Mouse (Mus musculus) limb, embryonic 13.5 days (tissue): ENCODE measurements around the gene Hsd3b5. TPM values are rescaled to one million over a fixed set of nuclear protein-coding genes. Genes with fewer than 3 reads are reported as not detected.
"Not testable (repeated sequence)": the region's sequence is repeated elsewhere in the genome, so short reads cannot be mapped to it uniquely, and the experiment has no call there.

ENCODE experiments used
- ATAC-seq: fragments of 200-750 bp; cut with Nextera tagmentation; 2 replicates; pipeline ENCODE4 v1.8.0; 2017; ENCODE audit warnings: low read depth, moderate number of reproducible peaks, moderate TSS enrichment; ENCODE audit not compliant: low FRiP score
- H3K27ac ChIP-seq: fragments of 300-500 bp; sonication (generic); 2 replicates; pipeline ENCODE4 v1.5.1; 2015; ENCODE audit warnings: inconsistent platforms, mild to moderate bottlenecking, moderate library complexity
- H3K27me3 ChIP-seq: fragments of 300-500 bp; sonication (generic); 2 replicates; pipeline ENCODE4 v1.6.1; 2015; ENCODE audit warnings: mild to moderate bottlenecking, inconsistent platforms
- H3K36me3 ChIP-seq: fragments of 300-500 bp; sonication (generic); 2 replicates; pipeline ENCODE4 v1.6.1; 2015; ENCODE audit warnings: inconsistent platforms, mild to moderate bottlenecking, moderate library complexity
- H3K4me1 ChIP-seq: fragments of 300-500 bp; sonication (generic); 2 replicates; pipeline ENCODE4 v1.6.1; 2015; ENCODE audit warnings: inconsistent platforms
- H3K4me2 ChIP-seq: fragments of 300-500 bp; sonication (generic); replicated peaks from 2 replicates; pipeline ENCODE4 v1.6.1; 2015; ENCODE audit warnings: inconsistent platforms, mild to moderate bottlenecking, moderate library complexity
- H3K4me3 ChIP-seq: fragments of 300-500 bp; sonication (generic); 2 replicates; pipeline ENCODE4 v1.5.1; 2015; ENCODE audit warnings: moderate library complexity, mild to moderate bottlenecking, inconsistent platforms
- H3K9ac ChIP-seq: fragments of 300-500 bp; sonication (generic); 2 replicates; pipeline ENCODE4 v1.6.1; 2015; ENCODE audit warnings: mild to moderate bottlenecking, inconsistent platforms
- H3K9me3 ChIP-seq: fragments of 300-500 bp; sonication (generic); 2 replicates; pipeline ENCODE4 v1.6.1; 2016; ENCODE audit warnings: inconsistent platforms
- WGBS: fragments of 180-500 bp; shearing (Covaris S2); methylation state at CpG from one replicate; pipeline ENCODE4 v1.1.7; 2015; 5-methylcytosine and 5-hydroxymethylcytosine counted together
- polyA plus RNA-seq: library from polyadenylated mRNA; unstranded; fragments of >200 nt; fragmentation: Nextera tagmentation; extraction: Ambion mirVana; gene quantifications from 2 replicates; pipeline ENCODE4 v1.2.1, GENCODE M21; 2015

Gene Hsd3b5
- not detected in 2 replicates for polyA plus RNA-seq

DNA sequence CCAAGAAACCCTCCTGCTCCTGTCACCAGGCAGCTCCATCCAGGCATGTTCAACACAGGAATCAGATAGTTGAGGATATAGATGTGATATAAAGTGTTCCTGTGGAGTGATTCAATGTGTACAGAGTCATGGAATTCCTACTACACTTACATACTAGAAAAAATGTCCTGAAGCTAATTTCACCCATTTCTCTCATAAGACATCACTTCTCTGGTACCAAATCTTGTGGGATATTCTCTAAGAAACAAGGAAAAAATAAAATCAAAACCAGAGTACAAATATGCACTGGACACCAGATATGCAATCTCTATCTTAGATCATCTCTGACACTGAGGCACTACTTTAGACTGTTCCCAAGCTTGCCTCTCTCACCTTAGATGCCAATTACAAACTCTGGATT lies at the start of gene Hsd3b5:
Gene Hsd3b5 (minus strand): TSS at position 101 of the 400 bp plus-strand sequence.
- H3K27ac ChIP-seq, result no peak within 1 kb of the TSS
- no peaks in the 10 kb centered on the region for H3K4me1 ChIP-seq
- no peaks in the 10 kb centered on the region for H3K9me3 ChIP-seq
- no peaks in the 10 kb centered on the region for H3K36me3 ChIP-seq
- no peak within 1 kb of the TSS for H3K9ac ChIP-seq
- no peak within 1 kb of the TSS for H3K4me3 ChIP-seq
- H3K27me3 ChIP-seq, result no peaks in the 10 kb centered on the region
- ATAC-seq, result no peak
- H3K4me2 ChIP-seq, result no peak within 1 kb of the TSS

GRCm38 (mm10) chr3:98635145-98635544 lies 5.1 kb upstream of the Hsd3b5 start:
- H3K9me3 ChIP-seq, result no peaks in the 10 kb centered on the region
- no peaks in the 10 kb centered on the region for H3K4me1 ChIP-seq
- no peak overlapping the region for H3K4me2 ChIP-seq
- H3K27me3 ChIP-seq, result no peaks in the 10 kb centered on the region
- H3K36me3 ChIP-seq, result no peaks in the 10 kb centered on the region
- H3K4me3 ChIP-seq, result no peak overlapping the region
- no peak overlapping the region for H3K9ac ChIP-seq
- no peak overlapping the region for H3K27ac ChIP-seq
- 87% methylated on average over 1 of the region's 1 CpGs for WGBS
- ATAC-seq, result no peak

DNA sequence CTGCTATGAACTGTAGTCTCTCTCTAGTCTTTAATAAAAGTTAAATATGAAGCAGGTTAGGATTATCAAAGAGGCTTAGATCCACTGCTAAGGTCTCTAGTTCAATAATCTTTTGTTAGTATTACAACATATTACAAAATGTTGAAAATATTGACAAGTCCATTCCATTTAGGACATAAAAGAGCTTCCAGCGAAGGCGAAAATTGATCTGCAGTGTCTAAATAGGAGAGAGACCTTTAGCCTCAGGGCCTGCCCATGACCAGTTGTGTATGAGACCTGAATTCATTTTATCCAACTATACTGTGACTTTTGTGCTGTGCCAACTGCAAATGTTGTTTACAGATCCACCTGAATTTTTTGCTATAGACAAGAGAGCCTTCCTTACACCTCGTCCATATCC lies 419 bp downstream of the Hsd3b5 start:
- Histone ChIP-seq H3K27ac (no peak overlapping the region), H3K4me1 (no peaks in the 10 kb centered on the region), H3K36me3 (no peaks in the 10 kb centered on the region), H3K27me3 (no peaks in the 10 kb centered on the region), H3K4me3 (no peak overlapping the region), H3K4me2 (no peak overlapping the region), H3K9me3 (no peaks in the 10 kb centered on the region), H3K9ac (no peak overlapping the region)
- no peak for ATAC-seq
- 90% methylated on average over 3 of the region's 3 CpGs for WGBS

- H3K9ac ChIP-seq, H3K27me3 ChIP-seq, H3K9me3 ChIP-seq, H3K4me1 ChIP-seq, H3K27ac ChIP-seq, H3K36me3 ChIP-seq, H3K4me2 ChIP-seq, ATAC-seq, H3K4me3 ChIP-seq: not testable (repeated sequence)
- 73% methylated on average over 1 of the region's 1 CpGs for WGBS
Measured at GRCm38 (mm10) chr3:98616786-98617185, 13.3 kb downstream of the Hsd3b5 start.

DNA sequence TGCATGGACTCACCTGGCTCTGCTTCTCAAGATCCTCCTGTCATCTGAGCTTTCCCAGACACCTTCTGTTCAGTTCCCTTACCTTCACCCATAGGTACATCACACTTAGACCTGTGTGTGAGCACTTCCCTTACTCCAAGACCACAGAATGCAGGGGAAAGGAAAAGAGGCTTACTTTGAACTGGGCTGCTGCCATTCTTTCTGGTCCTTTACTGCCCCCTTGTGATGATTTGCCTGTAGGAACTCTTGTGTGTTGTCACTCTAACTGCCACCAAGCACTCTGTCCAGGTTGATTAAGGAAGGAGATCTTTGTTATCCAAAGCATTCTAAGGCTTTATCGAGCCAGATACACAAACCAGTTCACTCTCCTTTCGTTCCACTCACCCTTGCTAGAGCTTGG lies 13.8 kb downstream of the Hsd3b5 start:
- WGBS, result 18% methylated on average over 2 of the region's 2 CpGs
- not testable (repeated sequence) for H3K27me3 ChIP-seq, ATAC-seq, H3K36me3 ChIP-seq, H3K27ac ChIP-seq, H3K4me3 ChIP-seq, H3K4me2 ChIP-seq, H3K4me1 ChIP-seq, H3K9me3 ChIP-seq, H3K9ac ChIP-seq

- H3K27ac ChIP-seq, H3K4me2 ChIP-seq, H3K9me3 ChIP-seq, H3K36me3 ChIP-seq, H3K27me3 ChIP-seq, ATAC-seq, H3K4me1 ChIP-seq, H3K9ac ChIP-seq, H3K4me3 ChIP-seq: not testable (repeated sequence)
- WGBS, result 67% methylated on average over 2 of the region's 2 CpGs
Measured at GRCm38 (mm10) chr3:98614406-98614927, 15.6 kb downstream of the Hsd3b5 start.

DNA sequence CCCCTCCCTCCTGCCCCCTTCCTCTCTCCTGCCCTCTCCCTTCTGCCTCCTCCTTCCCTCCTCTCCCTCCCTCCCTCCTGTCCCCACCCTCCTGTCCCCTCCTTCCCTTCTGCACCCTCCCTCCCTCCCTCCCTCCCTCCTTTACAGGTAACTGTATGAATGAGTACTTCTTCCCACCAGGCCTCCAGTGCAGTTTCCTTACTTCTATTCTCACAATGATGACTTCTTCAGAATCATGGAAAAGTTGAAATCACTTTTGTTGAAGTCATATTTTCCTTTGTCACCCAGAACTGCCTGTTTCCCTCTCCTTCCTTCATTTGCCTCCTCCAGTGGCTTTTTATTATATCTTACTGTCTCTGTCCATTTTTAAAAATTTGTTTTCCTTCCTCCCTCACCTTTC lies 16.1 kb downstream of the Hsd3b5 start:
- H3K4me2 ChIP-seq, result no peak overlapping the region
- no peaks in the 10 kb centered on the region for H3K36me3 ChIP-seq
- H3K27ac ChIP-seq, result no peak overlapping the region
- H3K9me3 ChIP-seq, result no peaks in the 10 kb centered on the region
- H3K9ac ChIP-seq, result no peak overlapping the region
- H3K27me3 ChIP-seq, result no peaks in the 10 kb centered on the region
- no peaks in the 10 kb centered on the region for H3K4me1 ChIP-seq
- ATAC-seq, result no peak
- no peak overlapping the region for H3K4me3 ChIP-seq

DNA sequence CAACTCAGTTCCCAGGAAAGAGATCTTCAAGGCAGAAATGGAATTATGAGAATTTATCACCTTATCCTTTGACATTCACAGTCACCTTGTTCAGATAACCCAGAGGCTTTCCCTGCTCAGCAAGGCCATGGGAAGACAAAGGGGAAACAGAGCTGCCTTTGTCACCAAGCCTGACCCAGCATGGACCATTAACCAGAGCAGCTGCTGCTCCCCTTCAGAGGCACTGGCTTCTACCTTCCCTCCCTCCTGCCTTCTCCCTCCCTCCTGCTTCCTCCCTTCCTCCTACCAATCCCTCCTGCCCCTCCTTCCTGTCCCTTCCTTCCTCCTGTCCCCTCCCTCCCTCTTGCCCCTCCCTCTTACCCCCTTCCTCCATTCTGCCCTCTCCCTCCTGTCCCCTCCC lies 16.5 kb downstream of the Hsd3b5 start:
- not testable (repeated sequence) for ATAC-seq, H3K9me3 ChIP-seq, H3K36me3 ChIP-seq, H3K4me2 ChIP-seq, H3K27me3 ChIP-seq, H3K27ac ChIP-seq, H3K9ac ChIP-seq, H3K4me3 ChIP-seq, H3K4me1 ChIP-seq

DNA sequence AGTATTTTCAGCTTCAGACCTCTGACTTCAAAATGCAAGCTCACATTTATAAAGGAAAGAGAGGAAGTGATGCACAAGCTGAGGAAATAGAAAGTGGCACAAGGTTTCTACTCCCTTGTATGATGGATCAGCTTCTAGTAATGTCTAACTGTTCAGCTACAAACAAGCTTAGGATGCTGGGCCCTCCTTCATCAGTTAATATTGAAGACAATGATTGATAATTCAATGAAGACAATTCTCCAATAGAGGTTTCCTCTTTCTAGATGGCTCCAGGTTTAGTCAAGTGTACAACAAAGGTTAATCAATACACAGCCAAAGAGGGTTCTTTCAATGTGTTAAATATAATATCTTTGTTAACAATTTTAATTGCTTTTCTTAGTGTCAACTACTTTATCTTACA lies 41.3 kb downstream of the Hsd3b5 start, which contains the start of gene Gm10681:
Gene Gm10681 (minus strand): TSS at position 101 of the 400 bp plus-strand sequence.
- Histone ChIP-seq H3K27me3 (no peaks in the 10 kb centered on the region), H3K9me3 (no peaks in the 10 kb centered on the region), H3K9ac (no peak within 1 kb of the TSS), H3K4me1 (no peaks in the 10 kb centered on the region), H3K27ac (no peak within 1 kb of the TSS), H3K4me2 (no peak within 1 kb of the TSS), H3K4me3 (no peak within 1 kb of the TSS), H3K36me3 (no peaks in the 10 kb centered on the region)
- no peak for ATAC-seq

GRCm38 (mm10) chr3:98587721-98588120 lies 42.3 kb downstream of the Hsd3b5 start:
- ATAC-seq, result no peak
- WGBS, result 86% methylated on average over 2 of the region's 2 CpGs

GRCm38 (mm10) chr3:98582622-98583021 lies 47.4 kb downstream of the Hsd3b5 start:
- not testable (repeated sequence) for H3K9me3 ChIP-seq, H3K9ac ChIP-seq, H3K27me3 ChIP-seq, H3K27ac ChIP-seq, H3K4me2 ChIP-seq, H3K4me3 ChIP-seq, ATAC-seq, H3K36me3 ChIP-seq, H3K4me1 ChIP-seq

More at GRCm38 (mm10) chr3:98587721-98588120, 42.3 kb downstream of the Hsd3b5 start:
- Histone ChIP-seq H3K9ac (no peak overlapping the region), H3K4me1 (no peaks in the 10 kb centered on the region), H3K27me3 (no peaks in the 10 kb centered on the region), H3K4me2 (no peak overlapping the region), H3K9me3 (no peaks in the 10 kb centered on the region), H3K36me3 (no peaks in the 10 kb centered on the region), H3K27ac (no peak overlapping the region), H3K4me3 (no peak overlapping the region)

- not testable (repeated sequence) for H3K27ac ChIP-seq, H3K4me1 ChIP-seq, H3K9ac ChIP-seq, H3K36me3 ChIP-seq, H3K4me3 ChIP-seq, H3K9me3 ChIP-seq, ATAC-seq, H3K4me2 ChIP-seq, H3K27me3 ChIP-seq
- whole genome bisulfite sequencing, result no CpG with 5 or more reads among the region's 1 CpGs
Measured at GRCm38 (mm10) chr3:98582202-98582601, 47.9 kb downstream of the Hsd3b5 start.

GRCm38 (mm10) chr3:98581024-98581423 lies 49.0 kb downstream of the Hsd3b5 start:
- H3K4me1 ChIP-seq, H3K4me3 ChIP-seq, H3K4me2 ChIP-seq, H3K27me3 ChIP-seq, H3K36me3 ChIP-seq, H3K27ac ChIP-seq, H3K9me3 ChIP-seq, ATAC-seq, H3K9ac ChIP-seq: not testable (repeated sequence)
- WGBS, result 100% methylated on average over 1 of the region's 1 CpGs
